Mouse (Mus musculus) kidney, embryonic 16.5 days (tissue): Measurements from ENCODE around the gene Ctnnb1. TPM values are rescaled to one million over a fixed set of nuclear protein-coding genes. Genes with fewer than 3 reads are reported as not detected.

Source experiments
- ATAC-seq: fragments of 200-750 bp; cut with Nextera tagmentation; 2 replicates; pipeline ENCODE4 v1.8.0; 2017; ENCODE audit warnings: moderate TSS enrichment; ENCODE audit not compliant: low FRiP score, low TSS enrichment
- H3K27ac ChIP-seq: fragments of 300-500 bp; sonication (generic); 2 replicates; pipeline ENCODE4 v1.5.1; 2014; ENCODE audit warnings: low read length
- H3K27me3 ChIP-seq: fragments of 300-500 bp; sonication (generic); 2 replicates; pipeline ENCODE4 v1.6.1; 2014; ENCODE audit warnings: low read length, control low read depth, mixed read lengths; ENCODE audit not compliant: insufficient read depth
- H3K36me3 ChIP-seq: fragments of 300-500 bp; sonication (generic); 2 replicates; pipeline ENCODE4 v1.6.1; 2014; ENCODE audit warnings: low read length, control low read depth, mixed read lengths; ENCODE audit not compliant: insufficient read depth
- H3K4me1 ChIP-seq: fragments of 300-500 bp; sonication (generic); 2 replicates; pipeline ENCODE4 v1.6.1; 2014; ENCODE audit warnings: low read length, control low read depth, mixed read lengths; ENCODE audit not compliant: insufficient read depth
- H3K4me2 ChIP-seq: fragments of 300-500 bp; sonication (generic); replicated peaks from 2 replicates; pipeline ENCODE4 v1.6.1; 2014; ENCODE audit warnings: low read depth, low read length
- H3K4me3 ChIP-seq: fragments of 300-500 bp; sonication (generic); 2 replicates; pipeline ENCODE4 v1.5.1; 2014; ENCODE audit warnings: mild to moderate bottlenecking, low read length
- H3K9ac ChIP-seq: fragments of 300-500 bp; sonication (generic); replicated peaks from 2 replicates; pipeline ENCODE4 v1.6.1; 2014; ENCODE audit warnings: low read length
- H3K9me3 ChIP-seq: fragments of 300-500 bp; sonication (generic); 2 replicates; pipeline ENCODE4 v1.6.1; 2016; ENCODE audit warnings: low read length, control low read depth
- WGBS: fragments of 180-500 bp; shearing (Covaris S2); extraction: QIAGEN DNeasy Blood & Tissue Kit; methylation state at CpG from one replicate; pipeline ENCODE4 v1.1.7; 2014; 5-methylcytosine and 5-hydroxymethylcytosine counted together
- polyA plus RNA-seq: library from polyadenylated mRNA; unstranded; fragments of >200 nt; fragmentation: Nextera tagmentation; extraction: Ambion mirVana; gene quantifications from 2 replicates; pipeline ENCODE4 v1.2.1, GENCODE M21; 2015

The Ctnnb1 gene
- polyA plus RNA-seq, 1 experiment from 2014 or later = 663 TPM

GRCm38 (mm10) chr9:120964224-120964623 is 35.2 kb downstream of the Ctnnb1 start:
- no peak; the same call in 1 of the 2 replicates for ATAC-seq
- WGBS = 45% methylated on average over 5 of the region's 5 CpGs
- Histone ChIP-seq H3K27ac (peak overlapping the region; percentile 22; the same call in 1 of the 2 replicates), H3K4me3 (no peak overlapping the region), H3K4me2 (no peak overlapping the region), H3K36me3 (peaks cover 91% of the 10 kb centered on the region), H3K4me1 (peaks cover 28% of the 10 kb centered on the region), H3K9ac (no peak overlapping the region), H3K27me3 (no peaks in the 10 kb centered on the region), H3K9me3 (no peaks in the 10 kb centered on the region)

DNA sequence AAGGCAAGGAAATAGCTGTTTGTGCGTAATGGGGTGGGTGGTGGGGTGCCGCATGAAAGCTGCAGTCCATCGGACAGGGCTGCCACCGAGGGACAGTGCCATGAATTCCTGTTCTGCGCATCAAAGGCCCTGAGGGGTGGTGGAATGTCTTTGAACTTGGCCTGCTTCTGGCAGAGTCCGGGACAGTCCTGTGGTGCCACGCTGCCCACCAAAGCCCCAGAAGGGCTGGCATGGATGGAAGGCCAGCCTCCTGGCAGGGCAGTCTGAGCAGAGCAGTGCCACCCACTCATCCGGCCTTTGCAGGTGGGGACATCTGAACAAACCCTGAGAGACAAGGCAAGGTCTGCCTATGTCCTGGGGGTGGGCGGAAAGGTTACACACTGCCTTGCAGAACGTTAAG is 36.0 kb downstream of the Ctnnb1 start:
- Histone ChIP-seq H3K9ac (no peak overlapping the region), H3K4me1 (peaks cover 28% of the 10 kb centered on the region), H3K27me3 (no peaks in the 10 kb centered on the region), H3K36me3 (peaks cover 87% of the 10 kb centered on the region), H3K27ac (no peak overlapping the region), H3K4me3 (no peak overlapping the region), H3K9me3 (no peaks in the 10 kb centered on the region), H3K4me2 (no peak overlapping the region)
- no peak for ATAC-seq
- 88% methylated on average over 10 of the region's 10 CpGs for WGBS

GRCm38 (mm10) chr9:120973026-120973515 is 44.1 kb downstream of the Ctnnb1 start:
- H3K36me3 ChIP-seq = peaks cover 14% of the 10 kb centered on the region
- no peak overlapping the region for H3K4me2 ChIP-seq
- H3K9me3 ChIP-seq = no peaks in the 10 kb centered on the region
- no peak overlapping the region for H3K9ac ChIP-seq
- H3K27ac ChIP-seq = no peak overlapping the region
- WGBS = 56% methylated on average over 6 of the region's 6 CpGs
- H3K4me1 ChIP-seq = peaks cover 5% of the 10 kb centered on the region; the same call in 1 of the 2 replicates
- ATAC-seq = no peak
- H3K27me3 ChIP-seq = no peaks in the 10 kb centered on the region
- H3K4me3 ChIP-seq = no peak overlapping the region

DNA sequence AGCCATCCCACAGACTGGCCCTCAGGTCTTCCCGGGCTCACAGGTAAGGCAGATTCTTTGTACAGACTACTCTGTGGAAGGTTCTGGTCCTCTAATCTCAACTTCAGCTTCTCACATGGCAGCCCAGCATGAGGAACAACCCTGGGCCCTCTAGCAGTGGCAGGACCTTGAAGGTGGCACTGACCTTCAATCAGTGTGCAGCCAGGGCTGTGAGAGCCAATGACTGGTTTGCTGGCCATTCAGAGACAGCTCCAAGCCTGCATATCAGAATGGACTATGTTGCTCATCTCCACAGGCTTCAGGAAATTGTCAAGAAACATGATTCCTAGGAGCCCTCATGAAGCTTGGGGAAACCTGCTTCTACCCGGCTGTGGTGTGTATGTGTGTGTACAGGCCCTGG is 45.2 kb downstream of the Ctnnb1 start:
- Histone ChIP-seq H3K9ac (no peak overlapping the region), H3K4me1 (peaks cover 5% of the 10 kb centered on the region; the same call in 1 of the 2 replicates), H3K4me3 (no peak overlapping the region), H3K27ac (no peak overlapping the region), H3K4me2 (no peak overlapping the region), H3K9me3 (no peaks in the 10 kb centered on the region), H3K36me3 (peaks cover 3% of the 10 kb centered on the region), H3K27me3 (no peaks in the 10 kb centered on the region)
- no peak for ATAC-seq
- 71% methylated on average over 2 of the region's 2 CpGs for WGBS

DNA sequence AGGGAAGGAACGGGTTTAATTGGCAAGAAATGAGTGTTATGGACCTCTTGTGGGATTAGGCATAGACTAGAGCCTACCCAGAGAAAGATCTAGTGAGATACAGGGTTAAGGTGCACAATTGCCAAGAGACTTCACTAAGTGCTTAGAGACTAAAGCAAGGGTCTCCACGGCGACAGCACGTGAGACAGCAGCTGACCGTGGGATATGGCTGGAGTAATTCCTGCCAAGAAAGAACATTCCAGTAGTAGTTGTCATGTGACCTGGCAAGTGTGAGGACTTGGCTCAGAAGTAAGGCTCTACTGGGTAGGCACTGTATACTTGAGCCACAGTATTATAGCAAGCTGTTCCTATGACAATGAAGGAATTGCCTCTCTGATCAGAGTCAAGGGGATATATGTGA is 47.1 kb downstream of the Ctnnb1 start:
- H3K4me3 ChIP-seq = no peak overlapping the region
- ATAC-seq = peak; percentile 39; the same call in 1 of the 2 replicates
- H3K4me1 ChIP-seq = peaks cover 5% of the 10 kb centered on the region; the same call in 1 of the 2 replicates
- WGBS = 65% methylated on average over 5 of the region's 5 CpGs
- H3K27me3 ChIP-seq = no peaks in the 10 kb centered on the region
- H3K9me3 ChIP-seq = no peaks in the 10 kb centered on the region
- no peak overlapping the region for H3K9ac ChIP-seq
- H3K4me2 ChIP-seq = no peak overlapping the region
- 0 out of 2 replicates have a peak overlapping the region, but pooled peaks have one; percentile 22 for H3K27ac ChIP-seq
- no peaks in the 10 kb centered on the region for H3K36me3 ChIP-seq

DNA sequence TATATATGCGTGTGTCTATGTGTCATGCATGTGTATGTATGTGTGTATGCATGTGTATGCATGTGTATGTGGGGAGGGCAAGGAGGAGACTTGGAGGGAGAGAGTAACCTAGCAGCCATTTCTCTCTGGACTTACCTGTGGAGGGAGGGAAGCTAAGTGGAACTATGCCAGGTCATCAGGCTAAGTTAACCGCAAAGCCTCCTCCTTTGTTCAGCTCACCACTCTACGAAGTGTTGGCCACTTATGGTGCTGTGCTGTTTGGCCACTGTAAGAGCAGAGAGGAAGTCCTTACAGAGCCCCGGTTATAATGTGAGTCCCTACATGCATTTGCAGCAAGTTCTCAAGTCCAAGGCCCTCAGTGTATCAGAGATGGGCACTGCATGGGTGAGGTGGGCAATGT is 47.8 kb downstream of the Ctnnb1 start:
- Histone ChIP-seq H3K9me3 (no peaks in the 10 kb centered on the region), H3K4me2 (no peak overlapping the region), H3K4me3 (no peak overlapping the region), H3K9ac (no peak overlapping the region), H3K27me3 (no peaks in the 10 kb centered on the region), H3K36me3 (no peaks in the 10 kb centered on the region), H3K27ac (no peak overlapping the region), H3K4me1 (peaks cover 5% of the 10 kb centered on the region; the same call in 1 of the 2 replicates)
- ATAC-seq = no peak
- 89% methylated on average over 4 of the region's 4 CpGs for WGBS

DNA sequence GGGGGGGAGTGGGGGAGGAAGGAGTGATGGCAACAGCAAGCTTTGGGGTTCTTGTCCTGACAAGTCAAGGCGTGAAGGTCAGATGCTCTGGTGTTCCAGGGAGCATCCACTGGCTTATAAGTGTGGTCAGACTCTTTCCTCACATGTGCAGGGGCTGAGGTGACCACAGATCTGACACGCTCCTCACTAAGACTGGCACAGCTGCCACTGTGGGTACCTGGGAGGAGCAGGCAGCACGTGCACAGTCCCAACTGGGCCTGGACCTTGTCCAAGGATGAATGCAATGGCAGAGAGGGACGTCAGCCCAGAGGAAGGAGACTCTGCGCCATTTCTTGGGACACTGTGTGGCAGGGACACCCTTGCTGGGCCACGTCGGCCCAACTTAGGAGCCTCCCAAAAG is 52.8 kb downstream of the Ctnnb1 start:
- Histone ChIP-seq H3K9ac (no peak overlapping the region), H3K4me1 (0 out of 2 replicates have a peak, but pooled peaks cover 4% of the 10 kb centered on the region), H3K9me3 (no peaks in the 10 kb centered on the region), H3K4me2 (no peak overlapping the region), H3K36me3 (no peaks in the 10 kb centered on the region), H3K27me3 (no peaks in the 10 kb centered on the region), H3K27ac (no peak overlapping the region), H3K4me3 (no peak overlapping the region)
- 85% methylated on average over 7 of the region's 7 CpGs for WGBS
- ATAC-seq = no peak

DNA sequence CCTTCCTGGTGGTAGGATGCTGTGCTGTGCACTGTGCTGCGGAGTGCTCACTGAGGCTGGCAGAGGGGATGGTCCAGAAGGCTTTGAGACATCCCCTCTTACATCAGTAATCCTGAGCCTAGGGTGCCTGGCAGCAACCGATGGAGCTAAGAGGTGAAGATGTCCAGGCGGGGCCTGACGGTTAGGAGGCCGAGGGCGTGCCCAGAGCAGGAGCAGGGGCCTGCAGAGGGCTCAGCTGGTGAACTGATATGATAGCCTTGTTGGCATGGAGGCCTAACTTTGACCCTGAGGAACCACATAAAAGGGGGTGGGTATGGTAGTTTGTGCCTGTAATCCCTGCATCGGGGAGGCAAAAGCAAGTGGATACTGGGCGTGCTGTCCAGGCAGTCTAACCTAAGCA is 54.8 kb downstream of the Ctnnb1 start:
- H3K9ac ChIP-seq = no peak overlapping the region
- H3K27me3 ChIP-seq = no peaks in the 10 kb centered on the region
- ATAC-seq = no peak
- WGBS = 80% methylated on average over 8 of the region's 8 CpGs
- H3K36me3 ChIP-seq = no peaks in the 10 kb centered on the region
- no peak overlapping the region for H3K27ac ChIP-seq
- H3K4me2 ChIP-seq = no peak overlapping the region
- no peak overlapping the region for H3K4me3 ChIP-seq
- H3K9me3 ChIP-seq = no peaks in the 10 kb centered on the region
- H3K4me1 ChIP-seq = peaks cover 13% of the 10 kb centered on the region

DNA sequence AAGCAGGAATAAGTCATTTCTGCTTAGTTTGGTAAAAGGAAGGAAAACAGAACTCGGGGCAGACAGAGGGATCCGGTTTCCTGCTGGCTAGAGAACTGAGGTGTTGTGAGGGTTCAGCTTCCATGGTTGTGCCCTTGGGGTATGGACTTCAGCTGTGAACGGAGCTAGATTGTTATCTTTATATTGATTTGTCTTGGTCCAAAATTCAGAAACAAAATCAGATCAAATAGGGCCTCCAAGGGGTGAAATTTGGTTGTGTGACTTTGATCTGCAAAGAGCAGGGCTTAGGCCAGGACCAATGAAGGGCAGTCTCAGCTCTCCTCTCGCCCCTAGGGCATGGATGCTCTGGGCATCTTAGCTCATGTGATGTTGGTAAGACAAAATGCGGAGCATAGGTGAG is 55.5 kb downstream of the Ctnnb1 start:
- Histone ChIP-seq H3K4me1 (peaks cover 13% of the 10 kb centered on the region), H3K4me3 (no peak overlapping the region), H3K4me2 (no peak overlapping the region), H3K9me3 (no peaks in the 10 kb centered on the region), H3K27ac (no peak overlapping the region), H3K27me3 (no peaks in the 10 kb centered on the region), H3K9ac (no peak overlapping the region), H3K36me3 (no peaks in the 10 kb centered on the region)
- no peak for ATAC-seq
- WGBS = 41% methylated on average over 5 of the region's 5 CpGs

DNA sequence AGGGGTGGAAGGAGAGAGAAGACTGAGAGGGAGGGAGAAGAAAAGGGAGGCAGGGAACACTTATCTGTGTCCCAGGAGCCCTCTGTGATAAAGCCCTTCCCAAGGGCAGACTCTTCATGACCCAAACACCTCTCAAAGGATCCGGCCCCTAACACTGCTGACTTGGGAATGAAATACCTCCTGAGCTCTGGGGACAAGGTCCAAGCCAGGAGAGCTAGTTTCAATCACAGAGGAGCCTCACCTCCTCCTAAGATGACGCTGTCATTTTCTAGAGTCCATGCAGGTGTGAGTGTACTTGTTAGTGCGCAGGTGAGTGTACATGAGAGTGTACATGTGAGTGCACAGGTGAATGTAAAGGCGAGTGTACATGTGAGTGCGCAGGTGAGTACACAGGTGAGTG is 56.0 kb downstream of the Ctnnb1 start:
- H3K27ac ChIP-seq = no peak overlapping the region
- H3K9ac ChIP-seq = no peak overlapping the region
- H3K4me1 ChIP-seq = peaks cover 15% of the 10 kb centered on the region
- no peak overlapping the region for H3K4me2 ChIP-seq
- no peak overlapping the region for H3K4me3 ChIP-seq
- ATAC-seq = no peak
- H3K9me3 ChIP-seq = no peaks in the 10 kb centered on the region
- 89% methylated on average over 5 of the region's 5 CpGs for WGBS
- H3K27me3 ChIP-seq = no peaks in the 10 kb centered on the region
- H3K36me3 ChIP-seq = no peaks in the 10 kb centered on the region
